Mouse (Mus musculus): Measurements from ENCODE around the gene Fbxw7.

GRCm38 (mm10) chr3:84929171-84929570 is 114.1 kb downstream of the Fbxw7 start:
- no peak for TF ChIP-seq POLR2A (IDR thresholded peaks at IDR 0.05; ENCODE audit: extremely low read depth, insufficient read depth, low read length)
- no peak for TF ChIP-seq CTCF (IDR thresholded peaks at IDR 0.05; ENCODE audit: extremely low read depth, insufficient read depth, low read length)
